Mouse (Mus musculus) G1E (cell line): ENCODE data around the gene Tuft1.

Experiments used
- CTCF ChIP-seq: IDR thresholded peaks from 2 replicates; pipeline ENCODE4 v1.5.1; 2012; ENCODE audit warnings: low read depth, low read length, inconsistent platforms, mixed read lengths
- GATA1 ChIP-seq: IDR thresholded peaks from 2 replicates; pipeline ENCODE4 v1.6.1; 2012; ENCODE audit warnings: borderline replicate concordance, low read length, inconsistent platforms, mixed read lengths
- GATA2 ChIP-seq: IDR thresholded peaks from 2 replicates; pipeline ENCODE4 v1.6.1; 2012; ENCODE audit warnings: low read depth, low read length, inconsistent platforms, borderline replicate concordance
- POLR2AphosphoS5 ChIP-seq: IDR thresholded peaks from 2 replicates; pipeline ENCODE4 v1.6.1; 2012; ENCODE audit warnings: low read depth, low read length, inconsistent platforms; ENCODE audit not compliant: insufficient replicate concordance
- TAL1 ChIP-seq: conservative IDR thresholded peaks from 2 replicates; pipeline ENCODE4 v1.6.1; 2012; ENCODE audit warnings: low read depth, low read length, inconsistent platforms, mixed read lengths

- TF ChIP-seq CTCF (no peak), POLR2AphosphoS5 (no peak), GATA1 (no peak), TAL1 (no peak), GATA2 (no peak)
These were observed 61.4 kb downstream of the Tuft1 start for GRCm38 (mm10) chr3:94597224-94597779.
